Mouse (Mus musculus) spleen, postnatal 10 days (tissue): Measurements from ENCODE around the gene Hif1an.
A peak's percentile ranks its signal among the peaks of the same experiment; 100 is the strongest.

Experiments
- DNase-seq, 2 experiments: peaks; one replicate each; pipeline ENCODE4 v3.0.0; 2021 to 2022; ENCODE audit warnings: low spot score in 2 of 2

The Hif1an gene

DNA sequence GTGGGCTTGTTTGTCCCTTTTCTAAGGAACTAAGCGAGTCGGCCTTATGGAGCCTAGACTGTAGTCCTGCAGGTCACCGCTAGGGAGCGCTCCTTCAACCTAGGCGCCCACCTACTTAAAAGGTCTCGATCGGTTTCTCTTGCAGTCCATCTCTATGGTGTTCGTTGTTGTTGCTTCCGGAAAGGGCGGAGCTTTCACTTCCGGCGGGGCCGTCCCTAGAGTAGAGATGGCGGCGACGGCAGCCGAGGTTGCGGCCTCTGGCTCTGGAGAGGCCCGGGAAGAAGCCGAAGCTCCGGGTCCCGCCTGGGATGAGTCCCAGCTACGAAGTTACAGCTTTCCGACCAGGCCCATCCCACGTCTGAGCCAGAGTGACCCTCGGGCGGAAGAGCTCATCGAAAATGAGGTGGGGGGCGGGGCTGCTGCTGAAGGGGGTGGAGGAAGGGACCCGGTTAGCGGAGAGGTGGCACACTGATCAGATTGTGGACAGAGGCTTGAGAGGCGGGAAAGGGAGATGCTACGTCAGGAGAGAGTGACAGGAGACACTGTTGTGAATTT, at the start of gene Hif1an:
Gene Hif1an (plus strand): TSS at position 199 of the 555 bp plus-strand sequence.
- peak; percentile 91 to 95 for DNase-seq

DNA sequence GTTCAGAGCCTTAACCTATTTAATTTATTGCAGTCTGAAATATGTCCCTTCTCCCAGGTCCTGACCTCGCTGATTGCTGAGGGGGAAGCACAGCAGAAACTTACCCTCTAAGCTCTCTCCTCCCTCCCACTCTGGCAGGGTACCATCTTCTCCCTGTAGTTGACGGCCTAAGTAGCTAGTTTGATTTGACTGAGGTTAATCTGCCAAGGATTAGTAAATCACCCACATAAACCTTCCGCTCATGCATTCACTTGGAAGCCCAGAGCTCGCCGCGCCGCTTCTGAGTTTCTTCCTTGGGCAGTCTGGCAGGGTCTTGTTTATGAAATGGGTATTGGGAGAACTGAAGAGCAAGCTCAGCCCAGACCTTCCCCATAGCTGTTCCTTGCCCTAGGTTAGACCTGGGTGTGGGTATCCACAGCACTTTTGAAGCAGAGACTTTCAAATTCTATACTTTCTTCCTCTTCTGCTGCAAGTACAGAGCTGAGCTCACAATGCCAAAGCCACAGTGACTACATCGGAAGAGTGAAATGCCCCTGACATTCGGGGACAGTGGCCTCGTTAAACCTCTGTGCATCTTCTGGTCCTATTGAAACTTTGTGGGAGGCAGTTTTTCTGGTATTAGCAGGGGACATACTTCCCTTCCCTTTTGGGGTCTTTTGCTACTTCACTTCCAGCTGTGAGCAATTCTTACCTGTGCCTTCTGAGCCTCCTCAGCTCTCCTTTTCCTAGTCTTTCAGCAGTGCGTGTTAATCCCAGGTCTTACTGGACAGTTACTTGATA, 49.4 kb upstream of the Hif1an start:
- DNase-seq: no peak

DNA sequence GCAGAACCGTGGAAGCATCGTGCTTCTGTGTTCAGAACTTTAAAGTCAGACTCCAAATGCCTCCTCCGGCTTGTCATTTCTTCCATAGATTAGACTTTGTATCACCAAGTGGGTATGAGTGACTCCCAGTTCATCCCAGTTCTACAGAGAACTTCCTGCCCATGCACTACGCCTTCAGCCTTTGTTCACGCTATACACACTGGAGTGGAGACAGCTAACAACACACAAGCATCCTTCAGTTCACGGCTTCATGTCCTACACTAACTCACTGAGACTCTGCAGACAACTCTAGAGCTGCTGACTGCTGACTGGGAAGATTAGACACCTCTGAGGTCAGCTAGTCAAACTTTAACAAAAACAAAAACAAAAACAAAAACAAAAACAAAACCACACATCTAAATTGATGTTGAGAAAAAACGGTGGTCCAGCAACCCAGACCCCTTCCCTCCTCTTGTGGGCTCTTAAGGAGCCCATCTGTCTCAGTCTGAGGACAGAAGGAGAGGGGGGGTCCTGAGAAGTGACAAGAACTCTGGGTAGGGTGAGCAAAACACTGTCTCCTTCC, 48.6 kb upstream of the Hif1an start:
- DNase-seq: no peak

DNA sequence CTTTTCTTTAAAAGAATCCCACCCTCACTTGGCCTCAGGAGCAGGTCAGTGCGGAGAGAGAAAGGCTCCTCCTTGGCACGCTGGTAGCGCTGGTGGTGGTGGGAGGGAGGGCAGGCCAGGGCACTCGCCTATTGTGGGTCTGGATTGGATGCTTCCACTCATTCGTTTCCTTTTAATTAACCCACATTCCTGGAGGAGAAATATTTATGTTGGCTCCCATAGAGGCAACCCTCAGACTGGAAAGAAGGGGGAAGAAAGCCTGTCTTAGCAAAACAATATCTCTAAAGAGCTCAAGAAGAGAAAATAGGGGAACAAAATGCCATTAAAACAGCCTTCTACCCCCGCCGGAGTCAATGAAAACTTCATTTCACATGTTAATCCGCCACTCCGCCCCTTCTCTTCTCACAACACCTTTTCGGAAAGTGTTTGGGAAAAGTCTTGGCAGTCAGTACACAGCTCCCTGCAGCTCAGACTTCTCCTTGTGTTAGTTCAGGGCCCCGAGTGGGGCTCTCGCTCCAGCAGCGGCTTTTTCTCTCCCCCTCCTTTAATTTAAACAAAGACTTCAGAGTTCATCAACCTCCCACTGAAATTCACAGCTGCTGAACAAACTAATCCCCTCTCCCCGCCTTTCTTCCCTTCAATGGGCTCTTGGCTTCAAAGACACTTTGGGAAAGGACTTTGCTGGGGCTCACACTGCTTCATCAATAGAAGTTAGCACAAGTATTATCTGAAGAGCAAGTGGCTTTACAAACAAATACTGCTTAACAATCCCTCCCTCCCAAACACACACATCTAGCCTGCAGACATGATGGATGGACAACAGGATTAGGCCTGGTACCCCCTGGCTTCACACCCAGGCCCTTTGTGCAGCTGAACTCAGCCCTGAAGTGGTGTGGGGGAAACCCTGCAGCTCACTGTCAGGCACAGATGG, 47.9 kb upstream of the Hif1an start:
- no peak for DNase-seq

DNA sequence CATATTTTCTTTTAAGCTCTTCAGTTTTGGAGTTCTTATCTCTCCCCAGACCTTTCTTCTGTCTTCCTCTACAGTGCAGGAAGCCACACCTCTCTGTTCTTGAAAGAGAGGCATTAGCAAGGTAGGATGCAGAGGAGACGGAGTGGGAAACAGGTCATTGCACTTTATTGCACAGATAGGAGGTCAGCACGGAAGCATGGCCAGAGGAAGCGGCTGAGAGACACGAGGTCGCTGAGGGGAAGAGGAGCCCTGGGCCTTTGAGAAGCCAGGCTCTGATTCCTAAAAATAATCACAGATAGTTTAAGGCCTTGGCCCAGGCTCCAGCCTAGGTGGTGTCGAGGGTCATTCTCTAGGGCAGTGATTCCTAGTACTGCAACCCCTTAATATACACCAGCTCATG, 46.9 kb upstream of the Hif1an start:
- no peak for DNase-seq

DNA sequence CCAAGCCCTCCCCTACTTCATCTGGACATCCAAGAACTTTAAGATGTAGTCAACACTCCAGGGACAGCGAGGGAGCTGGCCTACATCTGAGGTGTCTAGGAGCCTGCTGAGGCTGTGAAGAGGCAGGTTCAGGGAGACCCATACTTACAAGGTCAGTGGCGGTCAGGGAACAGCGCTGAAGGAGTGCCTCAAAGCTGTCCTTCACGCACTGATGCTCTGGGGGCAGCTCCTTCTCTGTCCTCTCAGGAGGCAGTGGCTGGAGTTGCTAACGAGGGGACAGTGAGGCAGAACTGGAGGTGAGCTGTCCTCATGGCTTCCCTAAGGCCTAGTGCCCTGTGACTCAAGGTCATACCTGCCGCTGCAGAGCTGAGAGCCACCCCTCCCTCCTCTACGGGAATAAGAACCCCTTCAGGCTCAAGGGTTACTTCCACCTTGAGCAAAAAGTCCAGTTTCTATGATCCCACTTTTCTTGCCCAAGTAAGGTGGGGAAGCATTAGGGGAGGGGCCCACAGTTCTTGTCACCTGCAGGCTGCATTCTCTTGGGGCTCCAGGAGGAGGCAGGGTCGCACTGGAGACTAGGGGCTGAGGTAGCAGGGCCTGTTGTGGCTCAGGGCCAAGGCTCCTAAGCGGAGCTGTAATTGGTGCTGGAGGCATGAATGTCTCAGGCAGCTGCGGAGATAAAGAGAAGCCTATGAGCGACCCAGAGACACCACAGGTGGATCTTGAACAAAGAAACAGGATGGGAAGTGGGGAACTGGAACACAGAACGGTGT, 44.5 kb upstream of the Hif1an start:
- no peak for DNase-seq

DNA sequence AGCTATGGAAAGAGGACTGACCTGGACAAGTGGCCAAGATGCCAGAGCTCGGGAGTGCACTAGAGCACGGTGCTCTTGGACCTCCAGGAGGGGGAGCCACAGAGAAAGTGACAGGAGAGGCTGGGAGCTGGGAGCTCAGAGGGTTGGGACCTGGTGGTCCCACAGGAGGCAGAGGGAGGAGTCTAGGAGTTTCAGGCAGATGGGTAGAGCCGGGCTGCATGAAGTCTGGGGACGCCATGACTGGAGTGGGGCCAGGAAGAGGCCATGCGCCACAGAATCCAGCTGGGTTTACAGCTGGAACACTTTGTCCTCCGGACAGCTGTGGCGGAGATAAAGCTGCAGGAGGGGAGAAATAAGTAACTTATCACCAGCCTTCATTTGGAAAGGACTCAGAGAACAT, 43.5 kb upstream of the Hif1an start:
- DNase-seq: no peak

DNA sequence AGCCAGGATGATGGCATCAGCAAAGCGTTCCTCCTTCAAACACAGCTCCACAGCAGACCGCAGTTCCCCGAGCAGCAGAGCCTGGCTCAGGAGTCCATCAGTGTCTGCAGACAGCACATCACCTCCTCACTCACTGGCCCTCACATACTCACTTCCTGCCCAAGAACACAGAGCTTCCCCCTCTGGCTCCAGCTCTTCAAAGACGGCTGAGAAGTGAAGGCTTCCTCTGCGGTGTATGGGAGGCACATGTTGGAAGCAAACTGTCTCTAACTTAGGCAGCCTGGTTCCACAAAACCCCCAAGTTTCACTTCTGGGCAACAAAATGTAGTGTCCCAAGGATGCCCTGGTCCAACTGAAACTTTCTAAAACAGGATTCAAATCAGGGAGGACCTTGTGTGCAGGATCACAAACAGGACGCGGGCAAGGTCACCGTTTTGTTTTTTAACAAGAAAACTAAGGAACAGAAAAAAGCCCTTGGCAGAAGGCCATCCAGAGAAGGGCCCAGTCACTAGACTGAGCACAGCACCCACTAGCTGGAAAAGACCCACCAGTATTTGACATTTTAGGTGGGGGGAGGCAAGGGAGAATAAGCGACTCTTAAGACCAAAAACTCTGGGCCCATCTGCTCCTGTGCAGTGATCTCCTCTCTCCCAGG, 37.0 kb upstream of the Hif1an start:
- DNase-seq: no peak

DNA sequence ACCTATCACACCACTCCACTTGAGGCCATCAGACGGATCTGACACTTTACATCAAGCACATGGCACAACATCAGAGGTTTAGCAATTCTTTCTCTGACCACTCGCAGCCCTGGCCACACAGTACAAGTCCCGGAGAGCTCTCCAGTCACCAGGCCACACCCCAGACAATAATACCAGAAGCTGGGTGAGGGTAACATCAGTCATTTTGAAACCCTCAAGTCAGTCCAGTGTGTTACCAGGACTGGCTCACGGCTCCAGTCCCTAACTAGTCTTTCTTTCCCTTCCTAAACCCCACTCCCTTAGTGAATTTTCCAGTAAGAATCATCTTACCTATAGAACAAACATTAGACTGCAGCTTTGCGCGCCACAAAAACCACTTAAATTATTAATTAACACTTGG, 32.6 kb upstream of the Hif1an start:
- DNase-seq: no peak

DNA sequence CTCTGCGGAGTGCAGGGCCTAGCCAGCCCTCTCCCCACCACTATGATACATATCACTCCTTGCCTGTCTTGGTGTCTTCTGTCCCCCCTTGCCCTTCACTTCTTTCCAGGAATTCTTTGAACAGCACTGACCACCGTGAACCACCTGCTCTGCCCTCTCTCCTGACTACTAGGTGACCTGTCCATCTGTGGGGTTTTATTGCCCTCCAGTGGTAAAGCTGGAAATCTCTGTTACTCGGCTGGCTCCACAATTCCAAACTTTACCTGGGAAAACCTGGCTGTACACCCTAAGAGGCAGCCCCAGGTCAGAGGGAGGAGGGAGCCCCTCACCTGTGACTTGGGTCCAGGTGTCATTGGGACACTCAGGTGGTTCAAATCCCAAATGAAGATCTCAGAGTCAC, 27.3 kb upstream of the Hif1an start:
- no peak for DNase-seq

DNA sequence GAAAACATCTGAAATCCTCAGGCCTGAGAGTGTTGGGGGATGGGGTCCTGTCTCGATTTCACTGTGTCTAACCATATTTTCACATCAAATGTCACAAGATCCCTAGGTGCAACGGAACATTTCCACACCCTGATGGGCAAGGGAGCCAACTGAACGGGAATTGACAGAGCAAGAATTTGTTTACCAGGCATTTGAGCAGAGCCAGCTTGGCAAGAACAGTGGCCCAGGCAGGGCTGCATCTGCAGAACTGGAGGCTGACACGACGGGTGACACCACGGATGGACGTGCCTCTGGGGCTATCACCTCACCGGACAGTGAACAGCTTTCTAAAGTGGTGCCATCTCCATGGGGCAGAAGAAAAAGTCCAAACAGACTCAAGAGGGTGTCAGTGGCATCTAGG, 25.2 kb upstream of the Hif1an start:
- no peak for DNase-seq

DNA sequence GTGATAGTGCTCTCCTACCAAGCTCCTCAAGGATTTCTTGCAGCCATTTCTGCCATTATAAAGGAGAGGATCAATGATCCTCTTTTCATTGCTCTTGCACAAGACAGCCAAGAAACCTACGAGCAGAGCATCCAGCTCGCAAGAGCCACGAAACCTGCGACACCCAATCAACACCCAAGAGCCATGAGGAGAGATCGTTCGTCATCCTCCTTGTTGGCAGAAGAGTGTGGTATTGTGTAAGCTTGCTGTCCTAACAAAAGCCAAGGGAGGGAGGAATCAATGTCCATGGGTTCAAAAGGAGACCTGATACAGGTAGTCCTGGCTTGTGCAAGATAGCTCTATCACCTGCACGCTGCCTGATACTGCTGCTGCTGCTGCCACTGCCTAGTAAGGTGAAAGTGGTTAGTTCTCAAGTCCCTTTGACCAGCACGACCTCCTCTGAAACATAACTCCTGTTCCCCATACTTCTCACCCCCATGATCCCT, 19.9 kb upstream of the Hif1an start:
- no peak for DNase-seq

DNA sequence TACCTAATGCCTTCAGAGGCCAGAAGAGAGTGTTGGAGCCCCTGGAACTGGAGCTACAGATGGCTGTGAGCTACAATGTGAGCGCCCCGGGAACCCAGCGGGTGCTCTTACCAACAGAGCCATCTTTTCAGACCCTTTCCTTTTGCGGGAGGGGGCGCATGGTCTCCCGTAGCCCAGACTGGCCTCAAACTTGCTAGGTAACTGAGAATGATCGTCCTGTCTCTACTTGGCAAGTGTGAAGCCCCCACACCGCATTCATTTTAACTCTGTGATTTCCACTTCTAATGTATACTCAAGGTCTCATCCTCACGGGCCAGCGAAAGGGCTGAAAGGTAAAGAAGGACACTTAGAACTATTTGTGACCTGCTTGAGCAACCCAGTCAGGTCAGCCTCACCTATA, 18.3 kb upstream of the Hif1an start:
- no peak for DNase-seq

DNA sequence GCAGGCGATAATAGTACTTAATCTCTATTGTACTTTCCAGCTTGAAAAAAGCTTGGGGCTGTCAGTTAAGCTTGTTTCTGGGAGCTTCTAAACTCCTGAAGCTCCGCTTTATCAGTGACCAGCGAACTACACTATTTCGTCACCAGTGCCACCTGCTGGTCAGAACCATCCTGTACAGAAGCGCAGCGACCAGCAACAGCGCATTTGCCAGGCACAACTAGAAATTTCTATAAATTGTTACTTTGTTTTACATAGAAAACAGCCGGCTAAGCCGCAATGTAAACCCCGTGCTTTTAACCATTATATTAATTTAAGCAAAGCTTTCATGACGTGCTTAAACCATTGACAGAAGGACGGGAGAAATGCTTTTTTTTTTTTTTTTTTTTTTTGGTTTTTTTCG, 17.9 kb upstream of the Hif1an start:
- DNase-seq: peak; percentile 54 to 87

DNA sequence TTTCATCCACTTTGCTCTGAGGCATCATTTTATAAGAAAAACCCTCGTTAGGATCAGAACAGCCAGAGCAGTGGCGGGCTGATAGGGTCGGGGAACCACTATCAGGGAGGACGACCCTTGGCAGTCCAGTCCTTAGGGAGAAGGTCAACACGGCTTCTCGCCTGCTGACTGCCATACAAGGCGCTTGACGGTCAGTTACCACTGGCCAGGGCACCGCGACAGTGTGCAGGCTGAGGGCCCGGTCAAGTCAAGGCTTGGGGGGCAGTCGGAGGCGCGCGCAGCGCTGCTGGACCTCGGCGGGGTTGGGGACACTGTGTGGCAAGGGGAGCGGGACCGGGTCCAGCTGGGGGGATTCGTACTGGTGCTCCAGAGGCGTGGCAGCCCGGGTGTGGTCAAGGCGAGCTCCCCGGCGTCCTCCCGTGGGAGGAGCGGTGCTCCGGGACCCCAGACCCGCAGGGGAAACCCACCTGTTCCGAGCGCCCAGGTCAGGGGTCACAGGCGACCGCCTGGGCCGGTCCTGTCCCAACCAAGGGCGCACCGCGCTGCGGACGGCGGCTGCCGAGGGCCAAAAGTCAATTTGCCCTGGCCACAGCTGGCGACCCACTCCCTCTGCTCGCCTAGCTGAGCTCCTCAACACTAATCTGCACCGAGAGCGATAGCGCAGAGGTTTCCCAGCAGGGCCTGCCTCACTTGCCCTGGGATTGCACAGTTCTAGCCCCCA, 17.2 kb upstream of the Hif1an start, which contains the start of gene Sec31b:
Gene Sec31b (minus strand): TSS at position 544 of the 721 bp plus-strand sequence.
- DNase-seq: peak; percentile 22 to 56

DNA sequence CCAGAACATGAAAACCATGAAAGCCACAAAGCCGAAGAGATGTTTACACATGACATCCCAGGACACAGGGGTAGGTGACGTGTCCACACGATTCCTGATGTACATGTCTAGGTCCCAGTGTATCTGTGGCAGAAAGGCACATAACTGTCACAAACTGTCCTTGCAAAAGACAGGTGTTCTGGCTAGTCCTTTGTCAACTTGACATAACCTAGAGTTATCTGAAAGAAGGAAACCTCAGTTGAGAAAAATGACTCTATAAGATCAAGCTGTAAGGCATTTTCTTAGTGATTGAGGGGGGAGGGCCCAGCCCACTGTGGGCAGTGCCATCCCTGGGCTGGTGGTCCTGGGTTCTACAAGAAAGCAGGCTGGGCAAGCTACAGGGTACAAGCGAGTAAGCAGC, 9.9 kb upstream of the Hif1an start, which contains the start of gene Gm20538:
Gene Gm20538 (minus strand): TSS at position 101 of the 400 bp plus-strand sequence.
- no peak for DNase-seq

DNA sequence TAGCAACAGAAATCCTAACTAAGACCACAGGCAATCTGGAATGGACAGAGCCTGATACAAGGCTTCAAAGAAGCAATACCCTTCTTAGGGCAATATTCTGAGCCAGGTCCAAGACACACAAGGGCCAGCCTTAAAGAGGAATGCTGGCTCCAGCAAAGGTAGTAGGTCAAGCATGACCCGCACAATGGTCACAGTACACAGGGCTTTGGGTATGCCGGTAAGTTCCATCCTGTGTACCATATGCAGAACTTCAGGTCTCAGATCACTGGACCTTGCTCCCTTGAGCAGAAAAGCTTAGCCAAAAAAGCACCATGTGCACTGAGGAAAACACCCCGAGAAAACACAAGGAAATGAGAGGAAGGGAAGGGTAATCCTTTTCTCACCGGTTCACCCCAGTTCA, 9.4 kb upstream of the Hif1an start:
- no peak for DNase-seq

DNA sequence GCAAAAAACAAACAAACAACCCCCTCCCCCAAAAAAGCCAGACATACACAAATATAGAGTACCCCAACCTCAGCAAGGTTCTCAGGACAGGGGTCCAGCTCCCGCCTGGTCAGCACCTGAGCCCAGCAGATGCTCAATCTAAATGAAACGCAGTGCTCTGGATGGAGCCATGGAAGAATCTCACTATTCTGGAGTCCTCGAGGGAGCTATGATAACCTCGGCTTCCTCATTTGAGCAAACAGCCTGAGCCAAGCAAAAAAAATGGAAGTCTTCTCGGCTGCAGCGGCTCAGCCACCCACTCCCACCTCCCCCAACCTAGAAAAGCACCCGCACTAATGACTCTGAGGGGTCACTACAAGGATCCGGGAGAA, 8.2 kb upstream of the Hif1an start:
- no peak for DNase-seq

DNA sequence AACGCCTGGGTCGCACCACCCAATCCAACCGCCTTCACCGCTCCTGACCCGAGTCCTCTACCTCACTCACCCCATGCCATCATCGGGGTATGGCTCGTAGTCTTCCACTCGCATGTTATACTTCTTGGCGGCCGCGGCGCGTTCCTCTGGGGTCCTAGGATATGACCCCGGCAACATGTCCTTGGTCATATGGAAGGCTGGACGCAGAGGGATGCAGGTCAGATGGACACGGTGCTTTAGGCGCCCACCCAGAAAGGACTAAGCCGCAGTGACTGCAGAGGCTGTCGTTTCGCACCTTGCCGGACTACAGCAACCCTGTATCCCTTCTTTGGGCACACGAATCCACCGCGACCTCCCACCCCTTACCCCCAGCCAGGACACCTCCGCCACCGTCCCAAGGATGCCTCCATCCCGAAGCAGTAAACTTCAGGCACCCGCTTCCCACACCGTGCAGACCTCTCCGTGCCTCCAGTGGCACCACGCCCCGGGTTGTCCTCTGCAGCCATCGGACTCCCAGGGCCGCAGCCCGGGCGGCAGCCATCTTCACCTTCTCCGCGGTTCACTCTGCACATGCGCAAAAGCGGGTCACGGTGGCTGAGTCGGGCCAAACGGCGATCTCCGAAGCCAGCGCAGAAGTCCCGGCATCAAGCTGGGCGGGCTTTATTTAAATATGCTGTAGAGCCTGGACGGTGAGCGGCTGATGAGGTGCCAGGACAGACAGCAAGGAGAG, 7.6 kb upstream of the Hif1an start, which contains the start of gene Ndufb8:
Gene Ndufb8 (minus strand): TSS at position 580 of the 730 bp plus-strand sequence.
- peak; percentile 94 to 97 for DNase-seq
